Mouse (Mus musculus): ENCODE results near the gene Elmsan1.

Elmsan1 gene

DNA sequence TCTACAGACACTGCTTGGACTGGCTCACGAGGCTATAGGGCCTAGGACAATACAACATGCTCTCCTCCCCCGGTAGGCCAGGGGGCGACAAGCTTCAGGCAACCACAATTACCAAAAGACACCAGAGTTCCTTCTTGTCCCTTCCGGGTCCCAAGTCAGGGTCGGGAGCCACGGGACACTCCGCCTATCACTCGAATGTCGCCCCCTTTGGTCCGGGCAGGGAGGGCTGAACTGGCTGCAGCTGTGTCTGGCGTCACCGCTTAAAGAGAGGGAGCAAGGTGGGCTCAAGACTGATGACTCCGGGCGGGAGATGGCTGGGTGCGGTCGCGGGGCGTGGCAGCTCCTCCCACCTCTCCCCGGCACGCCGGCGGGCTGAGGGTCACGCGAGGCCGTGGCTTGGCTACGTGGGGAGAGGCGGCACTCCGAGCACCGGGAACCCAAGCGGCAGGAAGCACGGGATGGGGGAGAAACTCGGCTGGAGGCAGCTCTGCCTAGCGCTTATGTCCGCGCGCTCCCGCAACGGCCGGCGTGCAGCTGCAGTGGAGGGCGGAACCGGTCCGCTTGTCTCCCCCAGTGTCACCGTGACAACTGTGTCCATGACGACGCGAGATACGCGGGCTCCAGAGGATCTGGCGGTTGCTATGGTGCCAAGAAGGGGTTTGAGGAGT lies 70.6 kb downstream of the Elmsan1 start, which contains the start of gene Pnma1:
Gene Pnma1, minus strand, starts transcription at position 536 of the 668 bp plus-strand sequence.
- DNase-seq, result peak; percentile 76 to 81

DNA sequence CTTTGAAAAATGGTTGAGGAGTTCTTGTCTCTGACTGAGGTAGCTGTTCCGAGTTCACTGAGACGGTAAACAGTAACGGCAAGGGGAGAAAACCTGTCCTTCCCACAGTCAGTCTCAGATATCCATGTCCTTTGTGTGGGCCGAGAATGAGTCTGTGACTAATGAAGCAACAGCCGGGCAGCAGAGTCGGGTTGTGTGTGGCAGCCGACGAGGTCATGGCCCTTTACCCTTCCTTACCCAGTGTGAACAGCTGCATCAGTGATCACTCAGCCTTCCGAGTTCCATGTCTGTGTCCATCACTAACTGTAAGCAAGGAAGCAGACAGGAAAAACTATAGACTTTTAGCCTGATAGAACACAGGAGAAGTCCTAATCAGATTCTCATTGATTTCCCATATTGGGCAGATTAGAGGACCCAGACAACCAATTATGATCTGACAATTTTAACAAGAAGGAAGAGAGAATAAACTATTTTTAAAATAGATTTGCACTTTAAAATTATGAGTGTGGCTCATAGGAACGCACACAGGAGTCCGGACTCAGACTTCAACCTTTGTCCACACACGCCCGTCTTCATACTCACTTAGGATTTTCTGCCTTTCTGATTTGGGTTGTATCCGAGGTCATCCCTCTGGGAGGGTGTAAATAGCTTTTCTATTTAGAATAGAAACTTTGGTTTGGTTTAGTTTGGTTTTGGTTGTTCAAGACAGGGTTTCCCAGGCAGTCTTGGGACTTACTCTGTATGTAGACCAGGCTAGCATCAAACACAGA lies 76.2 kb downstream of the Elmsan1 start:
- DNase-seq, result no peak

DNA sequence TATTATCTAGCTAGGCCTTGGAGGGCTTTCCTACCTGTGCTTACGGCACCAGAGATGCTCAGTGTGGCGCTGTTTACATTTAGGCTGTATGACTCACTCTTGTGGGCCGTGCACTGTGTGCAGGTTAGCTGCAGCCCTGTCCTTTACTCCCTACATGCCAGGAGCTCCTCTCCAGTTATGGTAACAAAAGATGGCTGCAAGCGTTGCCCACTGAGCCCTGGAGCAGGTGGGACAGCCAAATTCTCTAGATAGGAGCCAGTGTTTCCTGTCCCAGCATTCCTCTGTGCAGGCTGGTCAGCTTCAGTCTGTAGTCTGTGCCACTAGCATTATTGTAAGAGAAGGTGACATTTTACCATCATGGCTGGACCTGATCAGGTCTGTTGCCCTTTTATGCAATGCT lies 77.4 kb downstream of the Elmsan1 start:
- no peak for DNase-seq

GRCm38 (mm10) chr12:84140135-84140534 lies 78.5 kb downstream of the Elmsan1 start:
- DNase-seq, result no peak

- no peak for DNase-seq
These were observed 81.5 kb downstream of the Elmsan1 start for GRCm38 (mm10) chr12:84137131-84137530.

DNA sequence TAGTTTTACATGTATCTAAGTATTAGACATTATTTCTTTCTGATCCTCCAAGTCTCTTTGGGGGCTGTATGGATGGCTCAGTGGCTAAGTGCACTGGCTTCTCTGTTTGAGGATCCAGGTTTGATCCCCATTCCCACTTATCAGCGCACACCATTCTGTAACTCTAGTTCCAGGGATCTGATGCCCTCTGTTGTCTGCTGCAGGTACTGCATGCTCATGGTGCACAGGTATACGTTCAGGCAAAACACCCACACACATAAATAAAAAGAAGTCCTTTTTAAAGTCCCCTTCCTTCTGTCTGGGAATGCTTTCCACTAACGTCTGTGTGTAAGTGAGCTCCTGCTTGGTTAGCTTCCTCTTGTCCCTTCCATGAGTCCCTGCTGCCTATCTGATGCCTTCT lies 86.4 kb downstream of the Elmsan1 start:
- peak; percentile 33 to 52 for DNase-seq

DNA sequence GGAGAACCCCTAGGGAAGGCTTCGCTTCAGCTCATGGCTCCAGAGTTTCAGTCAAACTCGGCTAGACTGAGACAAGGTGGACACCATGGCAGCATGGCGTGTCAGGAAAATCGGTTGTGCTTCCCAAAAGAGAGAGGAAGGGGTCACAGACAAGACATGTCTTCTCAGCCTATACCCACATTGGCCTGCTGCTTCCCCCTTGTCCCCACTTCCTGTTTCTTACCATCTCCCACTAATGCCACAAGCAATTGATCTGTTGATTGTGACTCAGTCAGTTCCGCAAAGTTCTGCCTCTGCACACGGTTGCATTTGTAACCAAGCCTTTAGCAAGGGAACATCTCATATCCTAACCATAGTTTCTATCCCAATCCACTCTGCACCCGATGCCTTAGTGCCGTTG lies 88.8 kb downstream of the Elmsan1 start:
- DNase-seq, result peak in 1 of 2 experiments; percentile 18

- DNase-seq, result no peak
These were observed 90.1 kb downstream of the Elmsan1 start for GRCm38 (mm10) chr12:84128576-84128975.

DNA sequence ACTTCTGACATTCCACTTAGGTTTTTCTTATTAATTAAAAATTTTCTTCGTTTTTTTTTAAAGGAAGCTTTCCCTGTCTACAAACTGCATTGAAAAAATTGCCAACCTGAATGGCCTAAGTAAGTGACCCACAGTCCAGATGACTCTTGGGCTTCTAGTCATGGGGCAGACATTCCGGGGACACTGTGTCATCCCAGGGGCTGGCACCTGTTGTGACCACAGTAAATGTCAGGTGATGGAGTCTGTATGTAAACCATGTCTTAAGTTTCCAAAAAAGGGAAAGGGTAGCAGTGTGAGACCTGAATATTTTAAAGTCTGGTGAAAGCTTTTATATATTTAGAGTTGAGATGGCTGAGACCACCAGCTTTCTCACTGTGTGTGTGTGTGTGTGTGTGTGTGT lies 91.8 kb downstream of the Elmsan1 start:
- DNase-seq, result no peak

GRCm38 (mm10) chr12:84125892-84126291 lies 92.8 kb downstream of the Elmsan1 start:
- peak; percentile 15 to 38 for DNase-seq

DNA sequence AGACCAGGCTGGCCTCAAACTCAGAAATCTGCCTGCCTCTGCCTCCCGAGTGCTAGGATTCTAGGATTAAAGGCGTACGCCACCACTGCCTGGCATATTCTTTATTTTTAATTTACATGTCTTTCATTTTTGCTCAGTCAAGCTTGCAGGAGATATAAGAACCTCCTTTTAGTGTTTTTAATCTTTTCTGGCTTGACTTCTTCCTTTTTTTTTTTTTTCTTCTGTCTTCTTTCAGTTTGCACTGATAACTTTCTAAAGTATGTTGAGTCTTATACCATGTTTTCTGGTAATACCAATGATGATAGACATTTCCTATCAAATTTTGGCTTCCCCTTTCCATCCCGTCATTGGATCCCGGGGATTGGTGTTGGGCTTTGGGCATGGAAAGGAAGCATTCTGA lies 99.1 kb downstream of the Elmsan1 start:
- no peak for DNase-seq

DNA sequence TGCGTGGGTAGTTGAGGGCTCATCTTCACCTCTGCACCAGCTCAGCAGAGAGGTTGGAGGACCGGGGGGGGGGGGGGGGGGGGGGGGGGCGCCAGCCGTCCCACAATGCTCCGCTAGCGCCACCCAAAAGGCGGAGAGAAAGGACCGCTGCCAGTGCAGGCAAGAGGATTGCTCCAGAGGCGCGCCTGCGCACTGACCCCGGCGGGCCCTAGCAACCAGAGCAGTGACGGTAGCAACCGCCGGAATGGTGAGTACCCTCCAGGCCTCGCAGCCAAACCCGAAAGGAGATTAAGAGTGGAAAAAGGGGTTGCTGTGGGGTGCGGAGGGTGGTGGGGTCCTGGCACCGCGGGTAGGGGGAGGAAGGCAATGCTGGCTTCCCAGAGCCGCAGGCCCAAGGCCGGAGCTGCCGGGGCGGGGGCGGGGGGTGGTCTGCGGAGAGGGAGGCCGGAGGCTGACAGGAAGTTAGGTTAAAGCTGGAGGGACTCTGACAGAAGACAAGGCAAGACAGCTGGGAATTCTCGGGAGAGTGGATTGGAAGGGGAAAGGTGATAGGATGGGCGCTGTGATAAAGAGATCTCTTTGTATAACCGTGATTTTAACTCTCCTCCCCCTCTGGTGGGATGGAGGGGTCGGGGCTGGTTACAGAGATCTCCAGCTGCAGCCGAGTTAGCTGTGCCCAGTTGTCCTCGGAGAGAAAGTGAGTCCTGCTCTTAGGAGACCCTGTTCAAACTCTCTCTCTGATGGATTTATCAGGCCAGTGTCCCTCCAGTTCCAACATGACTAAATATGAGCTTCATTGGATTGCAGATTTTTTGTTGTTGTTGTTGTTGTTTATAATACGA lies 104.3 kb downstream of the Elmsan1 start, which contains the start of gene Dnal1:
Gene Dnal1, plus strand, starts transcription at position 214 of the 842 bp plus-strand sequence.
- peak; percentile 90 to 94 for DNase-seq

DNA sequence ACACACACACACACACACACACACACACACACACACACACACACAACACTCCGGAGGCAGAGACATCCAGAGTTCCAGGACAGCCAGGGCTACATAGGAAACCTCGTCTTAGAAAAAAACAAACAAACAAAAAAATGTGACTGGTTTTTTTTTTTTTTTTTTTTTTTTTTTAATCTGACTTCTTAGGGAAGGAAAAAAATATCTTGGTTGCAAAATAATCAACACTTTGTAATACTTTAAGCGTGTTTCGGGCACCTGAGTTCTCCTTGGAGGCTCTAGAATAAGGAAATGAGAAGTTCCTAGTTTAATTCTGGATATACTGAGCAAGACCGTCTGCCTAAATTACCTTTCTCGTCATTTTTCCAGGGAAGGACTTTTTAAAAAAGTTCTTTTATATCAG lies 105.0 kb downstream of the Elmsan1 start:
- no peak for DNase-seq

GRCm38 (mm10) chr12:84110814-84111213 lies 107.9 kb downstream of the Elmsan1 start:
- DNase-seq, result no peak

DNA sequence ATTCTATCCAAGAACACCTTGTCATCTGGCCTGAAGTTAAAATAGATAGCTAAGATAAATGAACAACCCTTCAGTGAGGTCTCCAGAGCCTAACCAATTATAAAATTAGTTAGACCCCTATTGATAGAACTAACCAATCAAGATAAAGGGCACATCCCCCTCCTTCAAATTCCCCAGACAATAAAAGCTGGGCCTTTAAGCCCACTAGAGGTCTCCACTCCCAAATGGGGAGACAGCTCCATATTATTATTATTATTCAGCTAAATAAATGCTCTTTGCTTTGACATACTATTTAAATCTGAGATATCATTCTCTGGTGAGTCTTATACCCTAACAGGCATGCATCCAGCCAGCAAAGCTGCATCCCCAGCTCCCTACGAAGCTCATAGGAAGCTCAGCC lies 108.8 kb downstream of the Elmsan1 start:
- DNase-seq, result no peak

- DNase-seq, result no peak
These were observed 111.0 kb downstream of the Elmsan1 start for GRCm38 (mm10) chr12:84107692-84108091.

- no peak for DNase-seq
These were observed 111.7 kb downstream of the Elmsan1 start for GRCm38 (mm10) chr12:84107012-84107411.

GRCm38 (mm10) chr12:84101493-84101845 lies 117.2 kb downstream of the Elmsan1 start:
- no peak for DNase-seq

DNA sequence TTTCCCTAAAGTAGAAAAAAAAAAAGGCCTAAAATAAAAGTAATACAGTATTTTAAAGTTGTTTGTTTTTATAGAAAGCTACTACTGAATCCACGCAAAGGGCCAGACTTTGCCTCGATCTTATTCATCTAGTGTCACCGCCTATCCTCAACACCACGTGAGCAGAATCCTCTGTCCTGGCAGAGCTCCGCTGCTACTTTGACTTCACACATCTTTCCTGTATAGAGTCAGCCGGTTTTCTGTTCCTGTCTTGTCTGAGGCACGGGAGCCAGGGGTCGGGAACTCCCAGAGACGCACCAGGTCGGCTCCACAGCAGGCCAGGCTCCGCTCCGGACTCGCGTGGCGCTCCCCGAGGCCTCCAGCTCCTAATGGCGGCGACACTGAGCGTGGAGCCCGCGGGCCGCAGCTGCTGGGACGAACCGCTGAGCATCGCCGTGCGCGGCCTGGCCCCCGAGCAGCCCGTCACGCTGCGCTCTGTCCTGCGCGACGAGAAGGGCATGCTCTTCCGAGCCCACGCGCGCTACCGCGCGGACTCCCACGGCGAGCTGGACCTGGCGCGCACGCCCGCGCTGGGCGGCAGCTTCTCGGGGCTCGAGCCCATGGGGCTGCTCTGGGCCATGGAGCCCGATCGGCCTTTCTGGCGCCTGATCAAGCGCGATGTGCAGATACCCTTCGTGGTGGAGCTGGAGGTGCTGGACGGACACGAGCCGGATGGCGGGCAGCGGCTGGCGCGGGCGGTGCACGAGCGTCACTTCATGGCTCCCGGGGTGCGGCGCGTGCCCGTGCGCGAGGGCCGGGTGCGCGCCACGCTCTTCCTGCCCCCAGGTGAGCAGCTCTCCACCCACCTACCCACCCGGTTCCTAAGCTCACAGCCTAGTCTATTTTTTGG lies 117.8 kb downstream of the Elmsan1 start, which contains the start of gene Acot6:
Gene Acot6, plus strand, starts transcription at position 51 of the 889 bp plus-strand sequence.
- DNase-seq, result peak; percentile 52 to 69

GRCm38 (mm10) chr12:84100071-84100470 lies 118.6 kb downstream of the Elmsan1 start:
- no peak for DNase-seq

DNA sequence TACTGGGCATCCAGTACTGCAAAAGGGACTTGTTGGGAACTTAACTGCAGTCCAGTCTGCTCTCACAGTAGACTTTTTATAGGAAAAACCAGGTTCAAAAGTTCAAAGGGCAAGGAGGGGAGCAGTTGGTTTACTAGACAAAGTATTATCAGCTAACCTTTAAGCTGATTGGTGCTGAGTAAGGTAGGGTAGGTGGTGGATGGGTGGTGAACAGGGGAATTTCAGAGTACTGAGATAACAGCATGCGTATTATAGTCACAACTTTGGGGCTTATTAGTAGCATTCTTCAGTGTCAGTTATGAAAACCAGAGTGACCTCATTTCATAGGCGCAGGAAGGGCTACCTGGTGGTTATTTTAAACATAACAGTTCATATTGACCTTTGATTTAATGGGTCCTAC lies 119.1 kb downstream of the Elmsan1 start:
- no peak for DNase-seq
